Mouse (Mus musculus): ENCODE measurements around the gene Vmn2r99.

Gene Vmn2r99

DNA sequence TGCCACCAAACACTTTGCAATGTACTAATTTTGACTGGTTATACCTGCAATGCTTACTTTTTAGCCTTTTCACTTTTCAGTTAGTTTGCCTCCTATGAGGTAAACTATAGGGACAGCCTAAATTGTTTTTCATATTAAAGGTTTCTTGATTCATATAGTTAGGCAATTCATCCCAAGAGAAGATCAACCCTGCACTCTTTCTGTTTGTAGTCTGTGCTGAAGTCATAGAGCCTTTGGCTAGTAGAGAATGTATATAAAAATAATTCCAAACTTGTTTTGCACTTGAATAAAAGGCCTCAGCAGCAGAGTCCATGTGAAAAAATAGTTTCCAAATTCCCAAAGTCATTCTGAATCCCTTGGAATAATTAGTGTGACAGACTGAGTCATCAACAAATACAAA lies at the start of gene Vmn2r99:
Gene Vmn2r99, plus strand, starts transcription at position 301 of the 400 bp plus-strand sequence.
- no peak for DNase-seq

DNA sequence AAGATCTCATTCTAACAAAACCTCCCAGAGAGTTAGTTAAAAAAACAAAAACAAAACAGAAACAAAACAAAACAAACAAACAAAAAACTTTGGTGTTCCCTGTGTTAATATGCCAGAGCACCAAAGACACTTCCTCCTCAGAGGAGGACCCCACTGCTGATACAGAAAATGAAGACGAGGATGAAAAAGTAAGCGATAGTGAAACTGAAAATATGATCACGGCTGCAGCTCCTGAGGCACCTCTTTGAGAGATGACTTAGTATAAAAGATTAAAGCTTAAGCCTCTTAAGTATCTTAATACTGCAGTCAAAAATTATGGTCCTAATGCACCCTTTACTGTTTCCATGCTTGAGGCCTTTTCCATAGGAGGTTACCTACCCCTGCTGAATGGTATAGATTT lies 75.9 kb downstream of the Vmn2r99 start:
- DNase-seq, result no peak

DNA sequence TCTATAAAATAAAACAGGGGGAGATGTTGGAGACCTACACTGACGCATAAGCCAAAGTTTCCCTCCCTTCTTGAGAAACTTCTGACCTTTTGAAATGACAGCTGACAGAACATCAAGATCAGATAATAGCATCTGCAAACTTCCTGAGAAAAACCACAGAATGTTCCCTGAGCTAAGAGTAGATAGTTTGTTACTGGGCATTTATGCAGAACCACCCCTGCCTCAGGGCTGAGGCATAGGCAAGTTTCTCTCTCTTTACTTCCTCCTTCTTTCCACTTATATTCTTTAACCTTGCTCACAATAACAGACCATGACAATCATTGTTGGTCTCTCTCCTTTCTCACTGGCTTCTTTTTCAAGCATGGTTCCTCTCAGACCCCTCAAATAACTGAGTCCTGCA lies 83.2 kb downstream of the Vmn2r99 start:
- no peak for DNase-seq
